Mouse (Mus musculus): ENCODE measurements around the gene Ggta1. TPM values are rescaled to one million over a fixed set of nuclear protein-coding genes. Genes with fewer than 3 reads are reported as not detected.
"Not testable (repeated sequence)": the region's sequence is repeated elsewhere in the genome, so short reads cannot be mapped to it uniquely, and the experiment has no call there.

Gene Ggta1
- polyA plus RNA-seq, 1 experiment from 2014 or later: 39.4 TPM

GRCm38 (mm10) chr2:35459316-35459715 is 3.7 kb downstream of the Ggta1 start:
- H3K9me3 ChIP-seq (ENCODE audit: control insufficient read depth, low read length): no peaks in the 10 kb centered on the region
- no peaks in the 10 kb centered on the region for H3K27me3 ChIP-seq (ENCODE audit: control insufficient read depth, insufficient read depth, low read length)
- peak overlapping the region; percentile 95 for H3K4me2 ChIP-seq (ENCODE audit: low read length)
- H3K27ac ChIP-seq (replicated peaks in 1 of 2; ENCODE audit: control insufficient read depth in 1 of 2, insufficient read depth in 1 of 2, low read depth in 2 of 2, low read length in 2 of 2): no peak overlapping the region
- no peak overlapping the region for H3K4me3 ChIP-seq (ENCODE audit: control insufficient read depth in 1 of 2, insufficient read depth in 1 of 2, low read depth in 1 of 2, low read length in 2 of 2)
- no peak overlapping the region for H3K9ac ChIP-seq (ENCODE audit: low read length)
- peaks cover 3% of the 10 kb centered on the region; the same call in 1 of the 2 replicates for H3K36me3 ChIP-seq (ENCODE audit: control insufficient read depth, insufficient read depth, low read length)
- peaks cover 13 to 20% of the 10 kb centered on the region in 2 experiments for H3K4me1 ChIP-seq (ENCODE audit: control insufficient read depth in 2 of 2, insufficient read depth in 2 of 2, low read length in 2 of 2)
- ATAC-seq (ENCODE audit: insufficient number of reproducible peaks, insufficient read depth, low FRiP score, low read depth): no peak

GRCm38 (mm10) chr2:35458421-35458820 is 4.6 kb downstream of the Ggta1 start:
- no peak for ATAC-seq (ENCODE audit: insufficient number of reproducible peaks, insufficient read depth, low FRiP score, low read depth)
- WGBS: 68% methylated on average over 4 of the region's 4 CpGs
- H3K4me2 ChIP-seq (ENCODE audit: low read length): no peak overlapping the region
- H3K36me3 ChIP-seq (ENCODE audit: control insufficient read depth, insufficient read depth, low read length): peaks cover 3% of the 10 kb centered on the region; the same call in 1 of the 2 replicates
- no peak overlapping the region for H3K4me3 ChIP-seq (ENCODE audit: control insufficient read depth in 1 of 2, insufficient read depth in 1 of 2, low read depth in 1 of 2, low read length in 2 of 2)
- H3K4me1 ChIP-seq (ENCODE audit: control insufficient read depth in 2 of 2, insufficient read depth in 2 of 2, low read length in 2 of 2): peaks cover 9 to 16% of the 10 kb centered on the region in 2 experiments
- H3K27me3 ChIP-seq (ENCODE audit: control insufficient read depth, insufficient read depth, low read length): no peaks in the 10 kb centered on the region
- H3K9me3 ChIP-seq (ENCODE audit: control insufficient read depth, low read length): no peaks in the 10 kb centered on the region
- H3K27ac ChIP-seq (replicated peaks in 1 of 2; ENCODE audit: control insufficient read depth in 1 of 2, insufficient read depth in 1 of 2, low read depth in 2 of 2, low read length in 2 of 2): no peak overlapping the region
- H3K9ac ChIP-seq (ENCODE audit: low read length): no peak overlapping the region

- Histone ChIP-seq H3K4me1 (ENCODE audit: control insufficient read depth in 2 of 2, insufficient read depth in 2 of 2, low read length in 2 of 2) (peaks cover 11 to 28% of the 10 kb centered on the region in 2 experiments; a peak in 3 of 4 replicates), H3K4me3 (ENCODE audit: control insufficient read depth in 1 of 2, insufficient read depth in 1 of 2, low read depth in 1 of 2, low read length in 2 of 2) (no peak overlapping the region), H3K27me3 (ENCODE audit: control insufficient read depth, insufficient read depth, low read length) (no peaks in the 10 kb centered on the region), H3K9me3 (ENCODE audit: control insufficient read depth, low read length) (no peaks in the 10 kb centered on the region), H3K9ac (ENCODE audit: low read length) (no peak overlapping the region), H3K4me2 (ENCODE audit: low read length) (no peak overlapping the region), H3K27ac (replicated peaks in 1 of 2; ENCODE audit: control insufficient read depth in 1 of 2, insufficient read depth in 1 of 2, low read depth in 2 of 2, low read length in 2 of 2) (no peak overlapping the region), H3K36me3 (ENCODE audit: control insufficient read depth, insufficient read depth, low read length) (peaks cover 3% of the 10 kb centered on the region; the same call in 1 of the 2 replicates)
- WGBS: 72% methylated on average over 3 of the region's 3 CpGs
- no peak for ATAC-seq (ENCODE audit: insufficient number of reproducible peaks, insufficient read depth, low FRiP score, low read depth)
Measured at GRCm38 (mm10) chr2:35453736-35454135, 9.3 kb downstream of the Ggta1 start.

GRCm38 (mm10) chr2:35452695-35453094 is 10.3 kb downstream of the Ggta1 start:
- not testable (repeated sequence) for H3K9me3 ChIP-seq (ENCODE audit: control insufficient read depth, low read length); ATAC-seq (ENCODE audit: insufficient number of reproducible peaks, insufficient read depth, low FRiP score, low read depth); H3K4me2 ChIP-seq (ENCODE audit: low read length); H3K27me3 ChIP-seq (ENCODE audit: control insufficient read depth, insufficient read depth, low read length); H3K9ac ChIP-seq (ENCODE audit: low read length); H3K27ac ChIP-seq (replicated peaks in 1 of 2; ENCODE audit: control insufficient read depth in 1 of 2, insufficient read depth in 1 of 2, low read depth in 2 of 2, low read length in 2 of 2); H3K4me3 ChIP-seq (ENCODE audit: control insufficient read depth in 1 of 2, insufficient read depth in 1 of 2, low read depth in 1 of 2, low read length in 2 of 2); H3K36me3 ChIP-seq (ENCODE audit: control insufficient read depth, insufficient read depth, low read length)
- peaks cover 19 to 38% of the 10 kb centered on the region in 2 experiments; a peak in 3 of 4 replicates for H3K4me1 ChIP-seq (ENCODE audit: control insufficient read depth in 2 of 2, insufficient read depth in 2 of 2, low read length in 2 of 2)
- 92% methylated on average over 6 of the region's 6 CpGs for WGBS

GRCm38 (mm10) chr2:35451484-35452050 is 11.5 kb downstream of the Ggta1 start:
- no peak overlapping the region for H3K9ac ChIP-seq (ENCODE audit: low read length)
- H3K36me3 ChIP-seq (ENCODE audit: control insufficient read depth, insufficient read depth, low read length): no peaks in the 10 kb centered on the region
- WGBS: 82% methylated on average over 5 of the region's 5 CpGs
- H3K27me3 ChIP-seq (ENCODE audit: control insufficient read depth, insufficient read depth, low read length): no peaks in the 10 kb centered on the region
- H3K27ac ChIP-seq (replicated peaks in 1 of 2; ENCODE audit: control insufficient read depth in 1 of 2, insufficient read depth in 1 of 2, low read depth in 2 of 2, low read length in 2 of 2): 0 out of 4 replicates have a peak overlapping the region, but pooled peaks of 1 of the 2 experiments have one; percentile 8
- no peak overlapping the region for H3K4me2 ChIP-seq (ENCODE audit: low read length)
- ATAC-seq (ENCODE audit: insufficient number of reproducible peaks, insufficient read depth, low FRiP score, low read depth): no peak
- H3K4me1 ChIP-seq (ENCODE audit: control insufficient read depth in 2 of 2, insufficient read depth in 2 of 2, low read length in 2 of 2): peaks cover 25 to 39% of the 10 kb centered on the region in 2 experiments; a peak in 3 of 4 replicates
- no peak overlapping the region for H3K4me3 ChIP-seq (ENCODE audit: control insufficient read depth in 1 of 2, insufficient read depth in 1 of 2, low read depth in 1 of 2, low read length in 2 of 2)
- no peaks in the 10 kb centered on the region for H3K9me3 ChIP-seq (ENCODE audit: control insufficient read depth, low read length)

GRCm38 (mm10) chr2:35450856-35451255 is 12.2 kb downstream of the Ggta1 start:
- 79% methylated on average over 4 of the region's 4 CpGs for WGBS
- peaks cover 32 to 42% of the 10 kb centered on the region in 2 experiments for H3K4me1 ChIP-seq (ENCODE audit: control insufficient read depth in 2 of 2, insufficient read depth in 2 of 2, low read length in 2 of 2)
- no peaks in the 10 kb centered on the region for H3K9me3 ChIP-seq (ENCODE audit: control insufficient read depth, low read length)
- no peak for ATAC-seq (ENCODE audit: insufficient number of reproducible peaks, insufficient read depth, low FRiP score, low read depth)
- H3K27ac ChIP-seq (replicated peaks in 1 of 2; ENCODE audit: control insufficient read depth in 1 of 2, insufficient read depth in 1 of 2, low read depth in 2 of 2, low read length in 2 of 2): no peak overlapping the region
- no peak overlapping the region for H3K4me2 ChIP-seq (ENCODE audit: low read length)
- H3K4me3 ChIP-seq (ENCODE audit: control insufficient read depth in 1 of 2, insufficient read depth in 1 of 2, low read depth in 1 of 2, low read length in 2 of 2): no peak overlapping the region
- H3K27me3 ChIP-seq (ENCODE audit: control insufficient read depth, insufficient read depth, low read length): no peaks in the 10 kb centered on the region
- no peak overlapping the region for H3K9ac ChIP-seq (ENCODE audit: low read length)
- no peaks in the 10 kb centered on the region for H3K36me3 ChIP-seq (ENCODE audit: control insufficient read depth, insufficient read depth, low read length)

GRCm38 (mm10) chr2:35449687-35450622 is 13.1 kb downstream of the Ggta1 start:
- H3K9ac ChIP-seq (ENCODE audit: low read length): no peak overlapping the region
- peaks cover 37 to 51% of the 10 kb centered on the region in 2 experiments for H3K4me1 ChIP-seq (ENCODE audit: control insufficient read depth in 2 of 2, insufficient read depth in 2 of 2, low read length in 2 of 2)
- H3K4me3 ChIP-seq (ENCODE audit: control insufficient read depth in 1 of 2, insufficient read depth in 1 of 2, low read depth in 1 of 2, low read length in 2 of 2): no peak overlapping the region

More at GRCm38 (mm10) chr2:35449687-35450622, 13.1 kb downstream of the Ggta1 start:
- Histone ChIP-seq H3K36me3 (ENCODE audit: control insufficient read depth, insufficient read depth, low read length) (no peaks in the 10 kb centered on the region), H3K4me2 (ENCODE audit: low read length) (no peak overlapping the region), H3K27ac (replicated peaks in 1 of 2; ENCODE audit: control insufficient read depth in 1 of 2, insufficient read depth in 1 of 2, low read depth in 2 of 2, low read length in 2 of 2) (peak overlapping the region in 1 of 2 experiments; percentile 42; a peak in 1 of 4 replicates), H3K9me3 (ENCODE audit: control insufficient read depth, low read length) (no peaks in the 10 kb centered on the region), H3K27me3 (ENCODE audit: control insufficient read depth, insufficient read depth, low read length) (no peaks in the 10 kb centered on the region)
- 60% methylated on average over 12 of the region's 12 CpGs for WGBS
- ATAC-seq (ENCODE audit: insufficient number of reproducible peaks, insufficient read depth, low FRiP score, low read depth): no peak
